Mouse (Mus musculus) embryonic fibroblast, embryonic 13.5 days (primary cell): ENCODE results near the gene Slc22a15. TPM values are rescaled to one million over a fixed set of nuclear protein-coding genes. Genes with fewer than 3 reads are reported as not detected.

Source experiments
- H3K27ac ChIP-seq: 2 replicates; pipeline ENCODE4 v1.5.1; 2012; ENCODE audit warnings: low read length, control low read depth, inconsistent platforms; ENCODE audit not compliant: insufficient read depth
- H3K4me1 ChIP-seq: 2 replicates; pipeline ENCODE4 v1.6.1; 2011; ENCODE audit warnings: low read length; ENCODE audit not compliant: control insufficient read depth, insufficient read depth
- H3K4me3 ChIP-seq: 2 replicates; pipeline ENCODE4 v1.5.1; 2011; ENCODE audit warnings: mild to moderate bottlenecking, control low read depth, low read length; ENCODE audit not compliant: insufficient read depth
- CTCF ChIP-seq: IDR thresholded peaks from 2 replicates; pipeline ENCODE4 v1.5.1; 2011; ENCODE audit warnings: mild to moderate bottlenecking, control low read depth, low read length, moderate library complexity, borderline replicate concordance; ENCODE audit not compliant: insufficient read depth
- POLR2A ChIP-seq: IDR thresholded peaks from 2 replicates; pipeline ENCODE4 v1.6.1; 2011; ENCODE audit warnings: low read depth, mild to moderate bottlenecking, control low read depth, low read length, moderate library complexity
- polyA plus RNA-seq: library from polyadenylated mRNA; stranded (reverse); fragments of >200 nt; gene quantifications from 2 replicates; pipeline ENCODE4 v1.2.4, GENCODE M21; 2011; ENCODE audit warnings: low read depth; ENCODE audit not compliant: missing spikeins, insufficient read length

Gene Slc22a15
- polyA plus RNA-seq, 1 experiment = 8.1 TPM

DNA sequence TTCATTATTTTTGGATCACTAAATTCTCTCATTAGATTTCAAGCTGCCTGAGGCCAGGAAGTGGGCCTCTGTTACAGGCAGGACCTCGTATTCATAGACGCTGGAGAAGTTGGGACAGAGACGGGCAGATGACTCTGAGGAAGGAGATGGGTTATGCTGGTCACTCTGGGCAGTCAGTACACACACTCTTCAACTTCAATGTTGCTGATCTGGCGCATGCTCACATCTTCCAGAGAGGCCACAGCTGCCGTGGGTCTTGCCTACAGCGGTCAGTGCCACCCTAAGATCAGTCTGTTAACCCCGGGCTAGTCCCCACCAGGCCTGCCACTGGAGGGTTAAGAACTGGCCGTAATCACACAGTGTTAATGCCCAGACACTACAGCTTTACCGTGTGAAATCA, 52.3 kb downstream of the Slc22a15 start:
- Histone ChIP-seq H3K27ac (no peak overlapping the region), H3K4me1 (no peaks in the 10 kb centered on the region), H3K4me3 (no peak overlapping the region)
- TF ChIP-seq CTCF = no peak

DNA sequence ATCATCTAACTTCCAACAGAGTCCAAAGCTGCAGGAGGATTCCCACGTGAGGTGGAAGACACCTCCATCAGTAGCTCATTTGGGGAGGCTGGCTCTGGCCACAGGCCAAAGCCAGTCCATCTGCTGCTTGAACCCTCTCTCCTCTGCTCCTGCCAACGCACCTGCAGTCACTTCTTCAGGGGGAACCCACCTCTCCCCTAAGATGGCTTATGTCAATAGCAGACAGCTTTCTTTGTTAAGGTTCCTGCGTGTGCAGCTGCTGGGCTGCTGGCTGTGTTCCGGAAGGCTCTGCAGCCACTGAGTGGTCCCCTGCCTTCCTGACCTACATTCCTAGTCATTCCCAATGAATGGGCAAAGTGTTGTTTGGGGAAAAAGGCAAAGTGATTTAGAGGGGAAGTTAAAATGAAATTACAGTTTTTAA, 57.2 kb downstream of the Slc22a15 start:
- no peak overlapping the region for H3K4me3 ChIP-seq
- H3K27ac ChIP-seq = no peak overlapping the region
- H3K4me1 ChIP-seq = no peaks in the 10 kb centered on the region
- TF ChIP-seq POLR2A = no peak
- no peak for TF ChIP-seq CTCF

DNA sequence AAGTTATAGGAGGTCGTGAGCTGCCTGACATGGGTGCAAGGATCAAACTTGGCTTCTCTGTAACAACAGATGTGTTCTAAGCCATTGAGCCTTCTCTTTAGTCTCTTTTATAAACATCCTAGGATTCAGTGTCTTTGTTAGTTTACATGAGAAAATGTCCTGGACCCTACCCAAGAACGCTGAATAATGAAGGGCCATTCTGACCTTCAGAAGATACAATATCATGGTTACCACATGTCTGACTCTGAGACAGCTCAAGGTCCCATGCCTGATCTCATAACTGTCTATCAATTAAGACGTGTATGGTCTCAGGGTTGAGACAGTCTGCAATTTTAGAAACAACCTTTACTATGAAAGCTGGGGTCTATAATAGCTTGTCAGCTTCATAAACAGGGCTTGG, 62.4 kb downstream of the Slc22a15 start:
- no peak overlapping the region for H3K27ac ChIP-seq
- H3K4me3 ChIP-seq = no peak overlapping the region
- TF ChIP-seq POLR2A = no peak
- no peak for TF ChIP-seq CTCF
- no peaks in the 10 kb centered on the region for H3K4me1 ChIP-seq

DNA sequence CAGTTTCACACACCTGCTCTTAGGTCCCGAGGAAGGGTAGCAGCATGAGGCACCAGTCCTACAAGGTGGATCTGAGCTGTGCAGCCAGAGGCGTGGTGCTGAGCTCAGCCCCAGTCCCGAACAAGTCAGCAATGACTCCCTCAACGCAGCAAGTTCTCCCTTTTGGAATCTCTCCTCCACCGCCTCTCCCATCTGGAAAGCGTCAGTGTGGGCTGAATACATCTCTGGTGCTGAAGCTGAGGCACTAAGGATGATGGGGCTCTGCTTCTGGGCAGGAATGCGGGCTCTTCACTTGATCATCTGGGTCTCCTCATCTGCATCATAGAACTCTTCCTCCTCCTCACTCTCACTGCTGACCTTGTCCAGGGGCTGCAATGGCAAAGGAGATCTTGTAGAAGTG, 64.1 kb downstream of the Slc22a15 start:
- TF ChIP-seq CTCF (no peak), POLR2A (no peak)
- Histone ChIP-seq H3K27ac (no peak overlapping the region), H3K4me3 (no peak overlapping the region), H3K4me1 (no peaks in the 10 kb centered on the region)

DNA sequence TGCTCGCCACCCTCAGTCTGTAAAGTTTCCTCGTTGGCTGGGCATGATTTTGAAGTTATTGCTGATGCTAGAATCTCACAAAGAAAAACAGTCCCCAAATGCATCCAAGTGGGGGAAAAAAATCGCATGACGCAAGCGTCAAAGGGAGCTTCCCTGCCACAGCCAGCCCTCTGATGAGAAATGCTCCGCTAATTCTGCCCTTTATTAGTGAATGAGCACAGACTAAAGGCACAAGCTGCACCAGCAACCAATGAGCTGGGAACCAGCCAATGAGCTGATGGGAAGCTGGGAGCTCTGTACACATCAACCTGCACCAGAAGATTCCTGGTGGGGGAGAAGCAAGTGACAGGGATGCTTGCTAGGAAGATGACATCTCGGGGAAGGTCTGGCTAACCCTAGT, 64.5 kb downstream of the Slc22a15 start:
- H3K4me3 ChIP-seq = no peak overlapping the region
- TF ChIP-seq POLR2A = no peak
- no peak for TF ChIP-seq CTCF
- H3K27ac ChIP-seq = no peak overlapping the region
- H3K4me1 ChIP-seq = no peaks in the 10 kb centered on the region

DNA sequence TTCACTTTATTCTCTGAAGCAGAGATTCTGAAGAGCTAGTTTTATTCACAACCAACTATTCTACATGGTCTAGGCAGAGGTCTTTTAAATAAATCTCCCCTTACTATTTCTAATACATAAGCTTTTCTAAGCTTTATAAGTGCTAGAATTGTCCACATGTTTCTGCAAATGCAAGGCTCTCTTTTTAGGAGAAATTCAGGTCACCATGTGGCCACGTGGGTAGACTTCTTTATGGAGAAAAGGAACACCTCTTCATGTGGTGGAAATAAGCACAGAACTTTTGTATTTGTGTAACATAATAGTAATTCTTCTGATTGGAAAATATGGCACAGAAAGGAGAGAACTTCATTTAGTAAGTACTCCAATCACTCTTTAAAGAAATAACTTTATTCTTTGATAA, 70.2 kb downstream of the Slc22a15 start:
- Histone ChIP-seq H3K27ac (no peak overlapping the region), H3K4me3 (no peak overlapping the region), H3K4me1 (no peaks in the 10 kb centered on the region)
- no peak for TF ChIP-seq CTCF
- TF ChIP-seq POLR2A = no peak

DNA sequence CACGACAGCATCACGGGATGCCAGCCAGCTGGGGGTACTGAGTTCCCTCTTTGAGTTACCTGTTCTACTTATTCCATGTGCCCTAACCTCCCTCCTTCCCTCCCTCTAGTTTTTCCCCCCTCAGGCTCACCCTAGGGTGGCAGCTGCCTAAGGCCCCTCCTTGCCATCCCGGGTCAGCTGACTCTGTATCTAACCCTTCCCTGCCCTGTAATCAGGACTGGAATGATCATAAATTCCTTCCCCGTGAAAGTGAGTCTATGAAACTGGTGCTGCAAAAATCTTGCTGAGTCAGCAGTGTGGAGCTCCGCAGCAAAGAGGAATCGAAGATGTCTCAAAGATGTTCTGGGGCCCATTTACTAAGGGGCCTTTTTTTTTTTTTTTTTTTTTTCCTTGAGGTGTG, 72.9 kb downstream of the Slc22a15 start:
- TF ChIP-seq CTCF = no peak
- no peak for TF ChIP-seq POLR2A
- no peaks in the 10 kb centered on the region for H3K4me1 ChIP-seq
- no peak overlapping the region for H3K4me3 ChIP-seq
- H3K27ac ChIP-seq = no peak overlapping the region

DNA sequence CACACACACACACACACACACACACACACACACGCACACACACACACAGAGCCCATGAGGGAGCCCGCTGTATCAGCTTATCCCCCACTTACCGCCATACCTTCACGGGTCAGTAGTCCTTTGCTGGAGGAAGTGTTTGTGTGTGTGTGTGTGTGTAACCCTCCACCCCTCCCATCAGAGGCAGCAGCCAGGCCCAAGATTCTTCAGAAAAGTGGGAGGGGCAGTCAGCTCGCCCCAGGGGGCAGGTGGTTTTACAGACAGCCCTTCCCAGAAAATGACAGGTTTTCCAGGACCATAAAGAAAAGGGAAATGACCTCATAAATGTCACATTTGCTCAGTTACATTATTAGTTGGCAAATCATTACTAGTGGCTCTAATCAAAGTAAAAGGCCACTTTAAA, 75.4 kb downstream of the Slc22a15 start, which contains the start of gene Mab21l3:
Mab21l3 (minus strand) TSS at position 144 of the 400 bp plus-strand sequence.
- TF ChIP-seq POLR2A (no peak), CTCF (no peak)
- no peak within 1 kb of the TSS for H3K4me3 ChIP-seq
- no peak within 1 kb of the TSS for H3K27ac ChIP-seq
- no peaks in the 10 kb centered on the region for H3K4me1 ChIP-seq

DNA sequence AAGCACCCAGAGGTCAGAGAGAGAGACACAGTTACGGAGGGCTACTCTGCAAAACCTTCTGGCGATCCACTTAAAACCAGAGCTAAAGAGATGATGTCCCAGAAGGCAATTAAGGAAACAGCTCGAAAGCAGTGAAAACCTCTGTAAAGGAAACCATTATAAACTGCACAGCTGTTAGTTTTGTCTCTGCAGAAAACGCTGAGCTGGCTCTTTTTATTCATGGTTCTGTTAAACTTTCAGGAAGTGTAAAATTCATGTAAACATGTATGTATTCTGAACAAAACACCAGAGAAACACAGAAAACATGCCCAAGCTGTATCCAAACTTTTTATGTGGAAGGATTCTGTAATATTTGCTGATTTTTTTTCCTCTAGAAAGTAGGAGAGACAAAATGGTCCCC, 78.2 kb downstream of the Slc22a15 start:
- no peak overlapping the region for H3K27ac ChIP-seq
- TF ChIP-seq CTCF (no peak), POLR2A (no peak)

DNA sequence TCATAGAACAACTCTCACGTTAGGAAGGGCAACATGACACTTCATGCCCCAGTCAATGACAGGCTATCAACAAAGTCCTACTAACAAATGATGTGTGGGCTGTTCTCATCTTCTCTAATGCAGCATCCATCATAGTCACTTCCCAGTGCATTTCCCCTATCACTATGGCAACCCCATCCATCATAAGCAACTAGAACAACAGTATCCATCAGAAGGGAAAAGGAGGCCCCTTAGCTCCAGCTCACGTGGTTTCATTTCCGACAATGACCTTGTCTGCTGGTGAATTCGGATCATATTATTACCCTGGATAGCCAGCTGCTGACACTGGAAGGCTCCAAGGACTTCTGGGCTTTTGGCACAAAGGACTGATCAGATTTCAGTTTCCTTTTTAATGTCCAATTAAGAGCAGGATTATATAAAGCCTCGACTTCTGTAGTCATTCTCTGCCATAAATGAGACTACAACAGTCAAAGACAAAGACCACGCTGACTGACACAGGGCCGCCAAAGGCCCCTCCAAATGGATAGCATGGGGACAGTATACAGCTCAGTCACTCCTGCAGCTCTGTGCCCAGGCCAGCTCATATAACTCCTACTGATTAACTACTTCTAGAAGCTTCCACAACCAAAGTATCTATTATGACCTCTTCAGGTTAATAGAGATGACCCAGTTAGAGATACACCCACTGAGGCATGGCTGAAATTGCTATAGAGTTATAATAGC, 81.7 kb downstream of the Slc22a15 start:
- Histone ChIP-seq H3K4me1 (no peaks in the 10 kb centered on the region), H3K4me3 (no peak overlapping the region), H3K27ac (no peak overlapping the region)
- TF ChIP-seq POLR2A = no peak
- no peak for TF ChIP-seq CTCF

More for the DNA sequence above, 78.2 kb downstream of the Slc22a15 start:
- no peak overlapping the region for H3K4me3 ChIP-seq
- H3K4me1 ChIP-seq = no peaks in the 10 kb centered on the region
